Mouse (Mus musculus) hindbrain, embryonic 10.5 days (tissue): ENCODE measurements at regions not wholly inside any gene's neighbourhood (a gene's known extent, or its start where the extent isn't known, plus 50 kb on each side); places are given as distances from the start of the nearest gene placed in this dataset.
"Not testable (repeated sequence)": the region's sequence is repeated elsewhere in the genome, so short reads cannot be mapped to it uniquely, and the experiment has no call there.

Experiments used
- DNase-seq: peaks from one replicate; pipeline ENCODE4 v3.0.0-alpha.2; 2017; ENCODE audit warnings: low spot score
- H3K27ac ChIP-seq: fragments of 300-500 bp; sonication (generic); 2 replicates; pipeline ENCODE4 v1.5.1; 2016; ENCODE audit warnings: mild to moderate bottlenecking, moderate library complexity
- H3K27me3 ChIP-seq: fragments of 300-500 bp; sonication (generic); 2 replicates; pipeline ENCODE4 v1.6.1; 2016; ENCODE audit warnings: mild to moderate bottlenecking; ENCODE audit not compliant: poor library complexity, insufficient read depth, severe bottlenecking
- H3K36me3 ChIP-seq: fragments of 300-500 bp; sonication (generic); 2 replicates; pipeline ENCODE4 v1.6.1; 2016; ENCODE audit warnings: mild to moderate bottlenecking, moderate library complexity
- H3K4me1 ChIP-seq: fragments of 300-500 bp; sonication (generic); replicated peaks from 2 replicates; pipeline ENCODE4 v1.6.1; 2016; ENCODE audit warnings: mild to moderate bottlenecking
- H3K4me3 ChIP-seq: fragments of 300-500 bp; sonication (generic); 2 replicates; pipeline ENCODE4 v1.5.1; 2016; ENCODE audit warnings: mild to moderate bottlenecking, moderate library complexity
- H3K9me3 ChIP-seq: fragments of 300-500 bp; sonication (generic); 2 replicates; pipeline ENCODE4 v1.6.1; 2016; ENCODE audit warnings: mild to moderate bottlenecking, moderate library complexity
- WGBS: fragments of 180-500 bp; shearing (Covaris S2); methylation state at CpG from one replicate; pipeline ENCODE4 v1.1.7; 2016; 5-methylcytosine and 5-hydroxymethylcytosine counted together

GRCm38 (mm10) chr9:85920745-85921614 is 78.8 kb downstream of the Tpbg start:
- no peaks in the 10 kb centered on the region for H3K36me3 ChIP-seq
- no peaks in the 10 kb centered on the region for H3K4me1 ChIP-seq
- H3K9me3 ChIP-seq: no peaks in the 10 kb centered on the region
- no peak overlapping the region for H3K27ac ChIP-seq
- DNase-seq: no peak
- no peak overlapping the region for H3K4me3 ChIP-seq
- 91% methylated on average over 13 of the region's 13 CpGs for WGBS
- no peaks in the 10 kb centered on the region for H3K27me3 ChIP-seq

GRCm38 (mm10) chr9:85925259-85925658 is 83.1 kb downstream of the Tpbg start:
- H3K36me3 ChIP-seq: no peaks in the 10 kb centered on the region
- no peaks in the 10 kb centered on the region for H3K4me1 ChIP-seq
- H3K9me3 ChIP-seq: no peaks in the 10 kb centered on the region
- no peak overlapping the region for H3K4me3 ChIP-seq
- no peak overlapping the region for H3K27ac ChIP-seq
- WGBS: 80% methylated on average over 1 of the region's 1 CpGs
- DNase-seq: no peak
- H3K27me3 ChIP-seq: no peaks in the 10 kb centered on the region

GRCm38 (mm10) chr9:85932209-85932608 is 90.0 kb downstream of the Tpbg start:
- no peak for DNase-seq
- Histone ChIP-seq H3K27ac (no peak overlapping the region), H3K36me3 (no peaks in the 10 kb centered on the region), H3K4me1 (no peaks in the 10 kb centered on the region), H3K27me3 (no peaks in the 10 kb centered on the region), H3K4me3 (no peak overlapping the region), H3K9me3 (no peaks in the 10 kb centered on the region)
- 90% methylated on average over 3 of the region's 3 CpGs for WGBS

GRCm38 (mm10) chr9:85943066-85943684 is 101.0 kb downstream of the Tpbg start:
- WGBS: 90% methylated on average over 14 of the region's 14 CpGs
- H3K9me3 ChIP-seq, H3K36me3 ChIP-seq, H3K27me3 ChIP-seq, H3K27ac ChIP-seq, H3K4me1 ChIP-seq, H3K4me3 ChIP-seq, DNase-seq: not testable (repeated sequence)

- Histone ChIP-seq H3K27ac (no peak overlapping the region), H3K4me1 (no peaks in the 10 kb centered on the region), H3K36me3 (no peaks in the 10 kb centered on the region), H3K27me3 (no peaks in the 10 kb centered on the region), H3K9me3 (no peaks in the 10 kb centered on the region), H3K4me3 (no peak overlapping the region)
- no peak for DNase-seq
- WGBS: 65% methylated on average over 12 of the region's 12 CpGs
Measured at GRCm38 (mm10) chr9:85948495-85949137, 106.4 kb downstream of the Tpbg start.

- Histone ChIP-seq H3K9me3 (no peaks in the 10 kb centered on the region), H3K36me3 (no peaks in the 10 kb centered on the region), H3K27ac (no peak overlapping the region), H3K4me1 (no peaks in the 10 kb centered on the region), H3K4me3 (no peak overlapping the region), H3K27me3 (no peaks in the 10 kb centered on the region)
- DNase-seq: no peak
- 87% methylated on average over 2 of the region's 2 CpGs for WGBS
Measured at GRCm38 (mm10) chr9:85951777-85952176, 109.6 kb downstream of the Tpbg start.

- Histone ChIP-seq H3K4me1 (no peaks in the 10 kb centered on the region), H3K36me3 (no peaks in the 10 kb centered on the region), H3K4me3 (no peak overlapping the region), H3K9me3 (no peaks in the 10 kb centered on the region), H3K27ac (no peak overlapping the region), H3K27me3 (no peaks in the 10 kb centered on the region)
- no peak for DNase-seq
- 93% methylated on average over 10 of the region's 10 CpGs for WGBS
Measured at GRCm38 (mm10) chr9:85970076-85970475, 127.9 kb downstream of the Tpbg start.

- WGBS: 95% methylated on average over 5 of the region's 5 CpGs
- no peaks in the 10 kb centered on the region for H3K9me3 ChIP-seq
- no peak overlapping the region for H3K4me3 ChIP-seq
- H3K4me1 ChIP-seq: no peaks in the 10 kb centered on the region
- no peaks in the 10 kb centered on the region for H3K36me3 ChIP-seq
- no peak overlapping the region for H3K27ac ChIP-seq
- no peaks in the 10 kb centered on the region for H3K27me3 ChIP-seq
- no peak for DNase-seq
Measured at GRCm38 (mm10) chr9:85981428-85981827, 139.2 kb downstream of the Tpbg start.

- WGBS: 94% methylated on average over 8 of the region's 8 CpGs
- H3K36me3 ChIP-seq, H3K27me3 ChIP-seq, H3K4me3 ChIP-seq, H3K27ac ChIP-seq, DNase-seq, H3K9me3 ChIP-seq, H3K4me1 ChIP-seq: not testable (repeated sequence)
Measured at GRCm38 (mm10) chr9:85983516-85983915, 141.3 kb downstream of the Tpbg start.

GRCm38 (mm10) chr9:85985671-85986070 is 143.5 kb downstream of the Tpbg start:
- Histone ChIP-seq H3K27ac (no peak overlapping the region), H3K36me3 (no peaks in the 10 kb centered on the region), H3K27me3 (no peaks in the 10 kb centered on the region), H3K9me3 (no peaks in the 10 kb centered on the region), H3K4me1 (no peaks in the 10 kb centered on the region), H3K4me3 (no peak overlapping the region)
- no peak for DNase-seq
- 88% methylated on average over 5 of the region's 5 CpGs for WGBS

- Histone ChIP-seq H3K9me3 (no peaks in the 10 kb centered on the region), H3K4me1 (no peaks in the 10 kb centered on the region), H3K4me3 (no peak overlapping the region), H3K36me3 (no peaks in the 10 kb centered on the region), H3K27ac (no peak overlapping the region), H3K27me3 (no peaks in the 10 kb centered on the region)
- 83% methylated on average over 2 of the region's 2 CpGs for WGBS
- no peak for DNase-seq
Measured at GRCm38 (mm10) chr9:85986142-85986541, 144.0 kb downstream of the Tpbg start.

GRCm38 (mm10) chr9:86002996-86003395 is 160.8 kb downstream of the Tpbg start:
- Histone ChIP-seq H3K4me1 (no peaks in the 10 kb centered on the region), H3K4me3 (no peak overlapping the region), H3K27me3 (no peaks in the 10 kb centered on the region), H3K27ac (no peak overlapping the region), H3K36me3 (no peaks in the 10 kb centered on the region), H3K9me3 (no peaks in the 10 kb centered on the region)
- no peak for DNase-seq
- WGBS: 84% methylated on average over 2 of the region's 2 CpGs

- WGBS: 62% methylated on average over 2 of the region's 2 CpGs
- no peaks in the 10 kb centered on the region for H3K27me3 ChIP-seq
- no peaks in the 10 kb centered on the region for H3K36me3 ChIP-seq
- H3K9me3 ChIP-seq: no peaks in the 10 kb centered on the region
- H3K27ac ChIP-seq: no peak overlapping the region
- H3K4me3 ChIP-seq: no peak overlapping the region
- no peak for DNase-seq
- H3K4me1 ChIP-seq: no peaks in the 10 kb centered on the region
Measured at GRCm38 (mm10) chr9:86011661-86012060, 169.5 kb downstream of the Tpbg start.
